Mouse (Mus musculus): ENCODE measurements around the gene Camk1d. TPM values are rescaled to one million over a fixed set of nuclear protein-coding genes. Genes with fewer than 3 reads are reported as not detected.

The Camk1d gene
- 1.4 and 2.1 TPM in 2 replicates for polyA plus RNA-seq (2015; fragmentation: Nextera tagmentation; extraction: Ambion mirVana)

DNA sequence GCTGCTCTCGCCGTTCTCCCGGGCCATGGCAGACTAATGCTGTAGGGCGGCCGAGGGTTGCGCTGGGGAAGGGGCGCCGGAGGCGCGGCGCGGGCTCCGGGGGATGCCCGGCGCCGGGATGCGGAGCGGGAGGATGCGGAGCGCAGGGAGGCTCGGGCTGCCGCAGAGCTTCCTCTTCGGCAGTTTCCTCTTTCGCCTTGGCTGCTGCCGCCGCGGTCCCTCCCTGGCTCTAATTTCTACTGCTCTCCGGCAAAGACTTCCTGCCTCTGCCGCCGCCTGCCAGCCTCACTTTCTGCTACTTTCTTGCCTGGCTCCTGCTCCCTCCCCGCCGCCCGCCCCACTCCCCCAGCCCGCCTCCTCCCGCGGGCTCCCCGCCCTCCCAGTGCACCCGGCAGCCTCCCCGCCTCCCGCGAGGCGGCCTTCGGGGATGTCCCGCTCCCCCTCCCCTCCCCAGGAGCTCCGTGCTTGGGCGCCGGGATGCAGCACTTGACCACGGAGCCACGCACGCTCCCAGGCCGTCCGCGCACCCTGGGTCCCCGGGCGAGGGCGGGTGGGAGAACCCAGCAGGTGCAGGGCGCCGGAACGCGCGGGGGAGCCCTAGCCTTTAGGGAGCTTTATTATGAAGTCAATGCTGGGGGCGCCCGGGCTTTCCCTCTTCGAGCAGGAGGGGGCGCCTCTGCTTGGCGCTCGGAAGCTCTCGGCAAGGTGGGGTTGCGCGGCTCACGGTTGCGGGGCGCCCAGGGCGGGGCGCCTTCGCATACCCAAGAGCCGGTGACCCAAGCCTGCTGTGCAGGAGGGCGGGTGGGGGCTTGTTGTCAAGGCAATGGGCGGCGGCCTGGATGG is at the start of gene Camk1d:
TSS of gene Camk1d (minus strand) at position 305 of the 843 bp plus-strand sequence.

Other genes with a start within 250 kb of the Camk1d start
- 16.7 and 19.1 TPM in 2 replicates for gene Nudt5, start 130.5 kb upstream of the Camk1d start, polyA plus RNA-seq (2015; fragmentation: Nextera tagmentation; extraction: Ambion mirVana)
- gene Cdc123, start 130.6 kb upstream of the Camk1d start, polyA plus RNA-seq (2015; fragmentation: Nextera tagmentation; extraction: Ambion mirVana) = 125 and 145 TPM in 2 replicates
- gene Gm13199, start 148.4 kb upstream of the Camk1d start, polyA plus RNA-seq (2015; fragmentation: Nextera tagmentation; extraction: Ambion mirVana) = 0.26 and 0.27 TPM in 2 replicates
- 43.5 and 44.9 TPM in 2 replicates for gene Sec61a2, start 180.9 kb upstream of the Camk1d start, polyA plus RNA-seq (2015; fragmentation: Nextera tagmentation; extraction: Ambion mirVana)
- gene Dhtkd1, start 228.3 kb upstream of the Camk1d start, polyA plus RNA-seq (2015; fragmentation: Nextera tagmentation; extraction: Ambion mirVana) = 0.90 TPM in 2 replicates
- gene Upf2, start 237.0 kb upstream of the Camk1d start, polyA plus RNA-seq (2015; fragmentation: Nextera tagmentation; extraction: Ambion mirVana) = 3.7 and 4.3 TPM in 2 replicates